Mouse (Mus musculus): ENCODE results near the gene 1700017B05Rik.

- no peak for TF ChIP-seq MAFK (IDR thresholded peaks at IDR 0.05; ENCODE audit: insufficient read depth, low read depth, low read length)
- no peak for TF ChIP-seq ZNF384 (IDR thresholded peaks at IDR 0.05; ENCODE audit: low read depth, low read length)
- no peak for TF ChIP-seq CHD2 (IDR thresholded peaks at IDR 0.05; ENCODE audit: low read depth, low read length)
Observed at GRCm38 (mm10) chr9:57268575-57268974, 6.2 kb upstream of the 1700017B05Rik start.
